Mouse (Mus musculus) right cerebral cortex, adult 18-20 months (tissue): ENCODE data around the gene Dyrk1a.

Experiments used
- DNase-seq: peaks from one replicate; pipeline ENCODE4 v3.0.0; 2022; ENCODE audit warnings: mixed read lengths

The Dyrk1a gene

GRCm38 (mm10) chr16:94591536-94591935 lies 21.7 kb downstream of the Dyrk1a start:
- DNase-seq: no peak

- DNase-seq: no peak
Measured at GRCm38 (mm10) chr16:94596633-94597032, 26.8 kb downstream of the Dyrk1a start.

- DNase-seq: no peak
Measured at GRCm38 (mm10) chr16:94597640-94598039, 27.8 kb downstream of the Dyrk1a start.

- no peak for DNase-seq
Measured at GRCm38 (mm10) chr16:94599977-94600724, 30.3 kb downstream of the Dyrk1a start.

GRCm38 (mm10) chr16:94601089-94601488 lies 31.3 kb downstream of the Dyrk1a start:
- no peak for DNase-seq

GRCm38 (mm10) chr16:94601540-94601953 lies 31.7 kb downstream of the Dyrk1a start:
- DNase-seq: peak; percentile 75

GRCm38 (mm10) chr16:94602188-94602587 lies 32.4 kb downstream of the Dyrk1a start:
- DNase-seq: no peak

GRCm38 (mm10) chr16:94602730-94603129 lies 32.9 kb downstream of the Dyrk1a start:
- DNase-seq: no peak

GRCm38 (mm10) chr16:94606169-94606568 lies 36.4 kb downstream of the Dyrk1a start:
- DNase-seq: no peak

- no peak for DNase-seq
Measured at GRCm38 (mm10) chr16:94607468-94607867, 37.7 kb downstream of the Dyrk1a start.

- DNase-seq: no peak
Measured at GRCm38 (mm10) chr16:94608706-94609594, 39.1 kb downstream of the Dyrk1a start.

- DNase-seq: no peak
Measured at GRCm38 (mm10) chr16:94612573-94612972, 42.8 kb downstream of the Dyrk1a start.

GRCm38 (mm10) chr16:94617255-94617654 lies 47.4 kb downstream of the Dyrk1a start:
- no peak for DNase-seq

GRCm38 (mm10) chr16:94618543-94618942 lies 48.7 kb downstream of the Dyrk1a start:
- peak; percentile 60 for DNase-seq

GRCm38 (mm10) chr16:94619301-94619700 lies 49.5 kb downstream of the Dyrk1a start:
- DNase-seq: no peak

- DNase-seq: no peak
Measured at GRCm38 (mm10) chr16:94624871-94625270, 55.1 kb downstream of the Dyrk1a start.

GRCm38 (mm10) chr16:94625639-94626038 lies 55.8 kb downstream of the Dyrk1a start:
- no peak for DNase-seq

GRCm38 (mm10) chr16:94627736-94628135 lies 57.9 kb downstream of the Dyrk1a start:
- DNase-seq: no peak

GRCm38 (mm10) chr16:94628976-94629729 lies 59.3 kb downstream of the Dyrk1a start:
- no peak for DNase-seq

GRCm38 (mm10) chr16:94631984-94632383 lies 62.2 kb downstream of the Dyrk1a start:
- peak; percentile 63 for DNase-seq

- no peak for DNase-seq
Measured at GRCm38 (mm10) chr16:94632424-94632963, 62.7 kb downstream of the Dyrk1a start.

GRCm38 (mm10) chr16:94633012-94633411 lies 63.2 kb downstream of the Dyrk1a start:
- DNase-seq: no peak

- DNase-seq: no peak
Measured at GRCm38 (mm10) chr16:94637423-94637822, 67.6 kb downstream of the Dyrk1a start.
